In the genomic region with DNA sequence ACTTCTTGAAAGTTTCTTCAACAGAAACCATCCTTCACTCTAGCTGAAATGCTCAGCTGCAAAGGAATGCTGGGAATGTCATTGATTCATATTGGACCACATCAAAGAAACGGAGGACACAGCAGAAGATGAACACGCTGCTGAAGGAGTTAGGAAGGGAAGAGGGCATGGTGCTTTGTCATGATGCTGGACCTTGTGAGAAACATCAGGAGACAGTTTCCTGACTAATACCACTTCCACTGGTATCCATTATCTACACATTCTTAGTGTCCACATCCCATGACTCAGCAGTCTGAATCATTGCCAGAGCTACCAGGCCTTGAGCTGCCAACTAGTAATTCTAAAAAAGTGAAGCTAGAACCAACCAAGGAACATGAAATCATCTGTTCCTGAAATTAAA, we compare ENCODE assay signal across 13 mouse cellular contexts. TPM values are rescaled to one million over a fixed set of nuclear protein-coding genes. Genes with fewer than 3 reads are reported as not detected.
DNase-seq lines count a peak whose midpoint lies in the region; ATAC-seq and TF ChIP-seq lines count a peak whose summit lies in the region.
"Had no signal": no experiment of that assay in that cellular context is flagged by ENCODE, and none has a peak within 500 bp of the region (broad histone marks: within the 10 kb centered on the region; RNA-seq: fewer than 3 reads in every experiment).

No protein-coding gene starts in this region.

- no peaks in the 10 kb centered on the region for H3K9me3 ChIP-seq in forebrain, postnatal 0 days (ENCODE audit: low read length)
- H3K9me3 ChIP-seq: heart, embryonic 10.5 days had no signal

- peak; percentile 56 for DNase-seq in ovary, adult 18-20 months (ENCODE audit: low spot score)
- no peak for DNase-seq in ovary, postnatal 10 days (ENCODE audit: low spot score)
- DNase-seq in adrenal gland, adult 8-10 months, result peak; percentile 86
- DNase-seq in testis, postnatal 14 days (ENCODE audit: low spot score), result no peak
- DNase-seq in left cerebral cortex, adult 9 months (ENCODE audit: low spot score in 2 of 2), result no peak
- DNase-seq in forebrain, postnatal 0 days, result no peak
- DNase-seq: kidney, adult 11 months; midbrain, embryonic 14.5 days; thymus, adult 2 months had no signal

- no peak for TF ChIP-seq POLR2A in myocyte (IDR thresholded peaks at IDR 0.05; ENCODE audit: insufficient read length, low read depth)

- no peak overlapping the region for H3K9ac ChIP-seq in forebrain, postnatal 0 days
- H3K9ac ChIP-seq: hindbrain, embryonic 12.5 days had no signal

- no peaks in the 10 kb centered on the region for H3K4me1 ChIP-seq in forebrain, postnatal 0 days (ENCODE audit: insufficient read depth)
- H3K4me1 ChIP-seq: heart, embryonic 10.5 days; hindbrain, embryonic 12.5 days had no signal

- no peak overlapping the region for H3K4me3 ChIP-seq in myocyte
- H3K4me3 ChIP-seq in forebrain, postnatal 0 days (ENCODE audit: low read depth, low read length), result no peak overlapping the region
- H3K4me3 ChIP-seq: heart, embryonic 10.5 days; hindbrain, embryonic 12.5 days had no signal

- no peak overlapping the region for H3K27ac ChIP-seq in forebrain, postnatal 0 days (ENCODE audit: low read depth, low read length)
- H3K27ac ChIP-seq: heart, embryonic 10.5 days; hindbrain, embryonic 12.5 days had no signal

- WGBS in forebrain, postnatal 0 days, result 94% methylated on average over 2 of the region's 2 CpGs

- no peaks in the 10 kb centered on the region for H3K79me2 ChIP-seq in myocyte (ENCODE audit: control insufficient read depth, insufficient read depth)

- no peak overlapping the region for H3ac ChIP-seq in myocyte (ENCODE audit: control insufficient read depth, insufficient read length)

- no peaks in the 10 kb centered on the region for H3K27me3 ChIP-seq in myocyte (ENCODE audit: control insufficient read depth, insufficient read depth, insufficient read length)
- no peaks in the 10 kb centered on the region for H3K27me3 ChIP-seq in forebrain, postnatal 0 days (ENCODE audit: insufficient read depth, low read length)
- H3K27me3 ChIP-seq: hindbrain, embryonic 12.5 days had no signal

- TF ChIP-seq CTCF in forebrain, postnatal 0 days (IDR thresholded peaks at IDR 0.05; ENCODE audit: low read depth), result no peak

- peak; percentile 45 to 67; a peak in 3 of 4 replicates for ATAC-seq in hematopoietic stem cell, adult 5-6 weeks (replicated peaks in 1 of 2; ENCODE audit: insufficient read depth in 1 of 2, low FRiP score in 2 of 2, low TSS enrichment in 1 of 2, low read depth in 1 of 2, poor library complexity in 2 of 2, severe bottlenecking in 2 of 2)
- no peak for ATAC-seq in forebrain, postnatal 0 days

- H3K4me2 ChIP-seq in myocyte (ENCODE audit: low read depth), result peak overlapping the region; percentile 19
- no peak overlapping the region for H3K4me2 ChIP-seq in forebrain, postnatal 0 days (ENCODE audit: low read depth)
- H3K4me2 ChIP-seq: hindbrain, embryonic 12.5 days had no signal

- H3K36me3 ChIP-seq in myocyte (ENCODE audit: control insufficient read depth, insufficient read depth), result no peaks in the 10 kb centered on the region
- no peaks in the 10 kb centered on the region for H3K36me3 ChIP-seq in forebrain, postnatal 0 days (ENCODE audit: insufficient read depth)
- H3K36me3 ChIP-seq: heart, embryonic 10.5 days; hindbrain, embryonic 12.5 days had no signal

TF ChIP-seq in myocyte, 11 proteins besides CTCF, POLR2A, EP300 and RAD21:
- TF ChIP-seq CEBPB (IDR thresholded peaks at IDR 0.05; ENCODE audit: insufficient read depth, poor library complexity, severe bottlenecking), result no peak
- no peak for TF ChIP-seq MAX (IDR thresholded peaks at IDR 0.05; ENCODE audit: low read depth)
- TF ChIP-seq E2F4 (IDR thresholded peaks at IDR 0.05; ENCODE audit: insufficient read depth), result no peak
- no peak for TF ChIP-seq MYOG (IDR thresholded peaks at IDR 0.05; ENCODE audit: control insufficient read depth in 1 of 3, insufficient read depth in 1 of 3, insufficient read length in 2 of 3, low read depth in 2 of 3)
- no peak for TF ChIP-seq POLR2AphosphoS2 (IDR thresholded peaks at IDR 0.05; ENCODE audit: insufficient read length, low read depth)
- TF ChIP-seq REST (IDR thresholded peaks at IDR 0.05; ENCODE audit: insufficient read depth, insufficient read length), result no peak
- TF ChIP-seq USF1 (IDR thresholded peaks at IDR 0.05; ENCODE audit: low read depth), result no peak
- no peak for TF ChIP-seq TCF3 (IDR thresholded peaks at IDR 0.05; ENCODE audit: insufficient read length, low read depth)
- TF ChIP-seq TCF12 (IDR thresholded peaks at IDR 0.05; ENCODE audit: insufficient read depth, poor library complexity, severe bottlenecking), result no peak
- no peak for TF ChIP-seq SRF (IDR thresholded peaks at IDR 0.05; ENCODE audit: control insufficient read depth, insufficient read length, low read depth)
- no peak for TF ChIP-seq MYOD1 (IDR thresholded peaks at IDR 0.05; ENCODE audit: control insufficient read depth in 1 of 3, insufficient read length in 2 of 3, low read depth in 2 of 3)

RNA-seq across cellular contexts. Expression of gene Gtdc1, which starts 41.8 kb away (rescaled TPM):
- total RNA-seq in adrenal gland, adult 8-10 months (2022), result 10 to 100 TPM; 13.0 to 19.7 (median 16.5) TPM
- 19.6 and 29.1 TPM in 2 replicates for total RNA-seq in hematopoietic stem cell, adult 5-6 weeks (2017)
- 4.9 TPM for polyA plus RNA-seq in myocyte (2012; fragmentation: generic; extraction: Trizol)
- 77.0 and 86.0 TPM in 2 replicates for total RNA-seq in forebrain, postnatal 0 days (2014; rRNA removed)
- 20.2 and 30.7 TPM in 2 replicates for polyA plus RNA-seq in forebrain, postnatal 0 days (2015; fragmentation: Nextera tagmentation; extraction: Ambion mirVana)

Comparison
In these comparisons a context has a peak if more than half of its experiments do, and no peak if none do; other contexts are left out.
1. DNase-seq: peak in ovary, adult 18-20 months (single experiment) and adrenal gland, adult 8-10 months (single experiment); none in ovary, postnatal 10 days (single experiment), testis, postnatal 14 days (single experiment), left cerebral cortex, adult 9 months (0 of 2) and forebrain, postnatal 0 days (single experiment).